In the genomic region with DNA sequence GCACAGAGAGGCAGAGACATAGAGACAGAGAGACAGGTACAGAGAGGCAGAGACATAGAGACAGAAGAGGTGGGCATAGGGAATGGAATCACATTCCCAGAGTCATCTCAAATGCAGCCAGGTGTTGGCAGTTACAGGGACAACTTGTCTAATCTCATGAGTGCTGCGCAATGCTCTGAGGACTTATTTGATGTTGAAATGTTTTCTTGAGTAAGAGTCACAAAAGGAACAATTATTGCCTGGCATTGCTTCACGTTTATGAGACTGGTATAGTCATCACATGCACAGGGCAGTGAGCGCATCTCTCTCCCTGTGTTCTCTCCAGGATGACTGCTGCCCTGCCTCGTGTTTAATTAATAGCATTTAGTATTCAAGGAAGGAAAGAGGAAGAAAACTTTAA, we compare ENCODE assay signal across 13 mouse cellular contexts. TPM values are rescaled to one million over a fixed set of nuclear protein-coding genes. Genes with fewer than 3 reads are reported as not detected.
DNase-seq lines count a peak whose midpoint lies in the region; ATAC-seq and TF ChIP-seq lines count a peak whose summit lies in the region.
"Had no signal": no experiment of that assay in that cellular context is flagged by ENCODE, and none has a peak within 500 bp of the region (broad histone marks: within the 10 kb centered on the region; RNA-seq: fewer than 3 reads in every experiment).

No protein-coding gene starts in this region.

- H3K9ac ChIP-seq in liver, postnatal 0 days (replicated peaks) = no peak overlapping the region
- H3K9ac ChIP-seq in hindbrain, embryonic 15.5 days = no peak overlapping the region
- no peak overlapping the region for H3K9ac ChIP-seq in midbrain, postnatal 0 days (replicated peaks; ENCODE audit: low read length, poor library complexity, severe bottlenecking)

- no peak overlapping the region for H3K4me3 ChIP-seq in liver, postnatal 0 days (ENCODE audit: low read depth, low read length)
- no peak overlapping the region for H3K4me3 ChIP-seq in hindbrain, embryonic 15.5 days
- H3K4me3 ChIP-seq in midbrain, postnatal 0 days (ENCODE audit: low read depth, low read length) = no peak overlapping the region

- no peak overlapping the region for H3K27ac ChIP-seq in liver, postnatal 0 days (ENCODE audit: low read depth)
- H3K27ac ChIP-seq in hindbrain, embryonic 15.5 days (replicated peaks) = peak overlapping the region; percentile 74
- peak overlapping the region; percentile 82 for H3K27ac ChIP-seq in midbrain, postnatal 0 days (ENCODE audit: low read depth, low read length)
- H3K27ac ChIP-seq: macrophage had no signal

- peaks cover 14% of the 10 kb centered on the region for H3K9me3 ChIP-seq in liver, postnatal 0 days (ENCODE audit: low read length)
- H3K9me3 ChIP-seq in hindbrain, embryonic 15.5 days = peaks cover 4% of the 10 kb centered on the region; the same call in 1 of the 2 replicates
- H3K9me3 ChIP-seq in midbrain, postnatal 0 days (ENCODE audit: low read length) = peaks cover 5% of the 10 kb centered on the region; the same call in 1 of the 2 replicates

- no peaks in the 10 kb centered on the region for H3K27me3 ChIP-seq in liver, postnatal 0 days (ENCODE audit: insufficient read depth, low read length)
- no peaks in the 10 kb centered on the region for H3K27me3 ChIP-seq in hindbrain, embryonic 15.5 days
- H3K27me3 ChIP-seq in midbrain, postnatal 0 days (ENCODE audit: insufficient read depth, low read length) = no peaks in the 10 kb centered on the region

- ATAC-seq in liver, postnatal 0 days = 0 out of 2 replicates have a peak, but pooled peaks have one; percentile 13
- 0 out of 2 replicates have a peak, but pooled peaks have one; percentile 52 for ATAC-seq in hindbrain, embryonic 15.5 days (ENCODE audit: low FRiP score, low read depth)
- ATAC-seq in midbrain, postnatal 0 days (ENCODE audit: low FRiP score) = no peak
- ATAC-seq: activated CD4-positive, CD25-positive, alpha-beta regulatory T cell, adult 4 months had no signal

- H3K4me2 ChIP-seq in liver, postnatal 0 days (ENCODE audit: low read depth, low read length) = no peak overlapping the region
- no peak overlapping the region for H3K4me2 ChIP-seq in hindbrain, embryonic 15.5 days
- no peak overlapping the region for H3K4me2 ChIP-seq in midbrain, postnatal 0 days (ENCODE audit: low read depth, low read length, poor library complexity, severe bottlenecking)

- no peaks in the 10 kb centered on the region for H3K36me3 ChIP-seq in liver, postnatal 0 days (replicated peaks; ENCODE audit: insufficient read depth, low read length)
- no peaks in the 10 kb centered on the region for H3K36me3 ChIP-seq in hindbrain, embryonic 15.5 days
- H3K36me3 ChIP-seq in midbrain, postnatal 0 days (ENCODE audit: insufficient read depth, low read length) = no peaks in the 10 kb centered on the region

- DNase-seq in adrenal gland, adult 2 months = peak; percentile 46
- no peak for DNase-seq in adrenal gland, postnatal 25 days
- DNase-seq in liver, postnatal 0 days = no peak
- DNase-seq in liver = no peak
- no peak for DNase-seq in midbrain, postnatal 0 days (ENCODE audit: low spot score)
- no peak for DNase-seq in spleen, postnatal 10 days (ENCODE audit: low spot score in 2 of 2)
- DNase-seq in layer of hippocampus, postnatal 25 days (ENCODE audit: extremely low spot score in 1 of 2, low spot score in 1 of 2) = no peak
- DNase-seq: cerebellum, adult 11 months had no signal

- TF ChIP-seq EP300 in liver, postnatal 0 days (IDR thresholded peaks at IDR 0.05; ENCODE audit: low read depth) = no peak

- WGBS in liver, postnatal 0 days (ENCODE audit: insufficient replicate concordance) = 51% methylated on average over 4 of the region's 4 CpGs
- 52% methylated on average over 4 of the region's 4 CpGs for WGBS in hindbrain, embryonic 15.5 days
- 46% methylated on average over 4 of the region's 4 CpGs for WGBS in midbrain, postnatal 0 days

- no peak for TF ChIP-seq CTCF in liver, postnatal 0 days (IDR thresholded peaks at IDR 0.05; ENCODE audit: low read depth)
- no peak for TF ChIP-seq CTCF in midbrain, postnatal 0 days (IDR thresholded peaks at IDR 0.05)

- no peaks in the 10 kb centered on the region for H3K4me1 ChIP-seq in liver, postnatal 0 days (ENCODE audit: insufficient read depth)
- peaks cover 17% of the 10 kb centered on the region for H3K4me1 ChIP-seq in hindbrain, embryonic 15.5 days (replicated peaks)
- H3K4me1 ChIP-seq in midbrain, postnatal 0 days (ENCODE audit: insufficient read depth, low read length) = peaks cover 15% of the 10 kb centered on the region

RNA-seq across cellular contexts. Expression of gene Ccn6, which starts 45.1 kb away (rescaled TPM):
- not detected for total RNA-seq in adrenal gland, adult 2 months (2021)
- 0.07 and 0.22 TPM in 2 replicates for polyA plus RNA-seq in adrenal gland, adult 2 months (2012; rRNA removed)
- 0.82 TPM in 1 of 2 replicates, not detected in the other for total RNA-seq in adrenal gland, postnatal 25 days (2021)
- polyA plus RNA-seq in liver, postnatal 0 days (2015; fragmentation: Nextera tagmentation; extraction: Ambion mirVana) = not detected in 2 replicates
- 0.36 and 0.43 TPM in 2 replicates for polyA plus RNA-seq in hindbrain, embryonic 15.5 days (2015; fragmentation: Nextera tagmentation; extraction: Ambion mirVana)
- total RNA-seq in midbrain, postnatal 0 days (2014; rRNA removed) = 0.38 and 0.93 TPM in 2 replicates
- 0.32 and 0.37 TPM in 2 replicates for polyA plus RNA-seq in midbrain, postnatal 0 days (2015; fragmentation: Nextera tagmentation; extraction: Ambion mirVana)
- total RNA-seq in layer of hippocampus, postnatal 25 days (2021) = under 1 TPM in 1 of 2 experiments, not detected in 1; 0.37 TPM
- total RNA-seq: ES-E14 had no signal
- polyA plus RNA-seq: activated CD4-positive, CD25-positive, alpha-beta regulatory T cell, adult 4 months; macrophage; testis, adult 2 months had no signal
